Mouse (Mus musculus) C2C12 (cell line): Measurements from ENCODE around the gene Nav2. TPM values are rescaled to one million over a fixed set of nuclear protein-coding genes. Genes with fewer than 3 reads are reported as not detected.

Experiments used
- H3K27me3 ChIP-seq: one replicate; pipeline ENCODE4 v1.6.1; 2011; ENCODE audit not compliant: control insufficient read depth, insufficient read depth, insufficient read length
- H3K36me3 ChIP-seq: one replicate; pipeline ENCODE4 v1.6.1; 2011; ENCODE audit not compliant: control insufficient read depth, insufficient read depth
- H3K4me3 ChIP-seq: one replicate; pipeline ENCODE4 v1.5.1; 2011; ENCODE audit warnings: mild to moderate bottlenecking, control low read depth; ENCODE audit not compliant: poor library complexity, insufficient read depth, severe bottlenecking
- H3K79me2 ChIP-seq: one replicate; pipeline ENCODE4 v1.6.1; 2011; ENCODE audit not compliant: control insufficient read depth, insufficient read depth
- H3K79me3 ChIP-seq: one replicate; pipeline ENCODE4 v1.6.1; 2011; ENCODE audit warnings: low read depth, control low read depth
- H3ac ChIP-seq: one replicate; pipeline ENCODE3; 2011; ENCODE audit warnings: low read depth; ENCODE audit not compliant: control insufficient read depth, insufficient read length
- CEBPB ChIP-seq: IDR thresholded peaks from one replicate; pipeline ENCODE4 v1.6.1; 2011; ENCODE audit warnings: low read depth, mild to moderate bottlenecking, control low read depth, moderate library complexity
- CTCF ChIP-seq: IDR thresholded peaks from one replicate; pipeline ENCODE4 v1.5.1; 2011; ENCODE audit not compliant: control insufficient read depth, insufficient read depth, insufficient read length
- FOSL1 ChIP-seq: IDR thresholded peaks from one replicate; pipeline ENCODE4 v1.8.0; 2011; ENCODE audit warnings: mild to moderate bottlenecking, low read length; ENCODE audit not compliant: poor library complexity, insufficient read depth, severe bottlenecking
- MAX ChIP-seq: IDR thresholded peaks from one replicate; pipeline ENCODE4 v1.6.1; 2011; ENCODE audit warnings: mild to moderate bottlenecking, control low read depth
- MYOD1 ChIP-seq: IDR thresholded peaks from one replicate; pipeline ENCODE4 v1.6.1; 2011; ENCODE audit warnings: low read depth; ENCODE audit not compliant: control insufficient read depth, insufficient read length
- MYOG ChIP-seq: IDR thresholded peaks from one replicate; pipeline ENCODE4 v1.6.1; 2011; ENCODE audit not compliant: control insufficient read depth, insufficient read length; ENCODE audit errors: extremely low read depth
- USF1 ChIP-seq: IDR thresholded peaks from one replicate; pipeline ENCODE4 v1.6.1; 2011; ENCODE audit warnings: low read depth, mild to moderate bottlenecking, control low read depth, moderate library complexity
- polyA plus RNA-seq: library from polyadenylated mRNA; unstranded; fragments of >200 nt; fragmentation: generic; extraction: Trizol; gene quantifications from one replicate; pipeline ENCODE4 v1.2.1, GENCODE M21; 2012; ENCODE audit warnings: missing spikeins

Nav2 gene
- polyA plus RNA-seq, 1 experiment: 4.7 TPM

DNA sequence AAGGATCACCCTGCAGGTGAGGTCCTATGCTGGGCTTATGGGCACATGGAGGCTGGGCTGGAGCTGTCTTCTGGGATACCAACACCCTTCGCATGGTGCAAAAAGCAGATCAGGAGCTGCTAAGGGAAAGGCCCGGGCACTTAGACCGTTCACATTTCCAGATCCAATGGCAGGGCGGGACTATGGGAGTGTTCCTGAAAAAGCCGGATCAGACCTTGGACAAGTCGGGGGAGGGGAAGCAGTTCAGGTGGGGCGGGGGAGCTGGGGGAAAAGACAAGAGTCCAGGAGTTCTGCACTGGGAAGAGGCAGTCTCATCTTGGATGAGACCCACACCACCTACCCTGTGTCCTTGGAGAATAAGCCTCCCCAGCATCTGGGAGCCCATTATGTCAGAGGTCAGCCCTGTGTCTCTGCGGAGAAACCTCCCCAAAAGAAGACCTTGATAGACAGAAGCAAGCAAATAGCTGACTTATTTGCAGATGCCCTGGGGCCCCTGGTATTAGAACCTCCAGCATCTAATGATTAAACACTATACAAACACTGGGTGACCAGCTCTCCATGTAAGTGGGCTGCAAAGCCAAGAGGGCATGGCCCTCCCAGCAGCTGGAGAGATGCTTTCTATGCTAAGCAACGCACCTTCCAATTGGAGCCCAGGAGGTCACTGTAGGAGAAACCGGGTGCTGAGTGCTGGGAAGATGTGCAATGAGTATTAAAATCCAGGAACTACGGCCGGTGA lies 597.7 kb downstream of the Nav2 start:
- no peak overlapping the region for H3K4me3 ChIP-seq
- TF ChIP-seq FOSL1: no peak
- no peak for TF ChIP-seq MYOG
- no peak for TF ChIP-seq CEBPB
- no peak for TF ChIP-seq USF1
- no peak for TF ChIP-seq MYOD1
- no peak for TF ChIP-seq CTCF
- no peak for TF ChIP-seq MAX
- no peaks in the 10 kb centered on the region for H3K79me3 ChIP-seq
- H3K36me3 ChIP-seq: no peaks in the 10 kb centered on the region
- no peaks in the 10 kb centered on the region for H3K27me3 ChIP-seq
- H3K79me2 ChIP-seq: no peaks in the 10 kb centered on the region
- no peak overlapping the region for H3ac ChIP-seq

DNA sequence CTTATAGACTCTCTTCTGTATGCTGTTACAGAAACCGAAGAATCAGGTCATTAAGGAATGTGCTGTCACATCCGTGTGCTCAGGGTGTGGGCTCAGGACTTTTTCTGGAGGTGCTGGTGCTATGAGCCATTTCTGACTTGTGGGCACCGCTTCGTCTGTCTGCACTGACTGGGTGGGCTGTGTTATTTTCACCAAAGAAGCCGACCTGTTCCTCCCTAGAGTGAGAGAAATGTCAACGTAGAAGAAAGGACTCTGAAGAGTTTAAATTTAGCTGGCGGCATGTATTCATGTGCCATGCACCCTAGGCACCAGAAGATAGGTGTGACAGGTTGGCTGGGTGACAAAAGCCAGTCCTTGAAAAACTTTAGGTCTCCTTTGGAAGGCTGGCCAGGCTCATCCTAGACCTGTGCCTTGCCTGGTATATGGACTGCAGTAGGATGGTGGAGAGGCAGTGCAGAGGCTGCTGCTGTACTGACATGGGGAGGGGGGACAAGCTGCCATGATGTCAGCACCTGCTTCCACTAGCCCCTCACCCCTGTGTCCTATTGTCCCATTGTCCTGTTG lies 599.5 kb downstream of the Nav2 start:
- Histone ChIP-seq H3K27me3 (no peaks in the 10 kb centered on the region), H3ac (no peak overlapping the region), H3K79me2 (no peaks in the 10 kb centered on the region), H3K4me3 (no peak overlapping the region), H3K79me3 (no peaks in the 10 kb centered on the region), H3K36me3 (no peaks in the 10 kb centered on the region)
- TF ChIP-seq CEBPB (no peak), FOSL1 (no peak), MAX (no peak), MYOD1 (no peak), MYOG (no peak), CTCF (no peak), USF1 (no peak)

DNA sequence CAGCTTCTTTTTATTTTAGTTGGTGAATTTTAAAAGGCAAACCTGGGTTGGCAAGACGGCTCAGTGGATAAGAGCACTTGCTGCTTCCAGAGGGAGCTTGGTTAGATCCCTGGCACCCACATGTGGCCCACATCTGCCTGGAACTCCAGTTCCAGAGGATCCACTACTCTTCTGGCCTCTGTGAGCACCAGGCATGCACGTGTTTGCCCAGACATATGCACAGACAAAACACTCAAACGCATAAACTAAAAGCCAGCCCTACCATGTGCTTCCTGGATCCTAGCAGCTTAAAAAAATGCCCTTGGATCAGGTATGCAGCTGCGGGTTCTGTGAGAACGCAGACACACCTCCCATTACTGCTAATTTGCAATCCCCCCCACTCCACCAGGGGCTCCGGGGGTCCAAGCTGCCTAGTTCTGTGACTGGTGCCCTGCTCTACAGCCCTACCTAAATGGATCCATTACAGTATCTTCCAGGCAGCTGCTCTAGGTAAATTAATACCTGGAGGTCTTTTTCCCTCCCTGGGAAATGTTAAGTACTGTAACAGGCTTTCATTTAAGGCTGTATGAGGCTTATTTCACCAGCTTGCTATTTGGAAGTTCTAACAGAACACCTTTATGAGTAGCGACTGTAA lies 603.4 kb downstream of the Nav2 start:
- Histone ChIP-seq H3K4me3 (no peak overlapping the region), H3K79me3 (no peaks in the 10 kb centered on the region), H3K79me2 (no peaks in the 10 kb centered on the region), H3ac (no peak overlapping the region), H3K27me3 (no peaks in the 10 kb centered on the region), H3K36me3 (no peaks in the 10 kb centered on the region)
- TF ChIP-seq USF1 (no peak), MYOD1 (no peak), MAX (no peak), CTCF (no peak), FOSL1 (no peak), MYOG (no peak), CEBPB (no peak)

DNA sequence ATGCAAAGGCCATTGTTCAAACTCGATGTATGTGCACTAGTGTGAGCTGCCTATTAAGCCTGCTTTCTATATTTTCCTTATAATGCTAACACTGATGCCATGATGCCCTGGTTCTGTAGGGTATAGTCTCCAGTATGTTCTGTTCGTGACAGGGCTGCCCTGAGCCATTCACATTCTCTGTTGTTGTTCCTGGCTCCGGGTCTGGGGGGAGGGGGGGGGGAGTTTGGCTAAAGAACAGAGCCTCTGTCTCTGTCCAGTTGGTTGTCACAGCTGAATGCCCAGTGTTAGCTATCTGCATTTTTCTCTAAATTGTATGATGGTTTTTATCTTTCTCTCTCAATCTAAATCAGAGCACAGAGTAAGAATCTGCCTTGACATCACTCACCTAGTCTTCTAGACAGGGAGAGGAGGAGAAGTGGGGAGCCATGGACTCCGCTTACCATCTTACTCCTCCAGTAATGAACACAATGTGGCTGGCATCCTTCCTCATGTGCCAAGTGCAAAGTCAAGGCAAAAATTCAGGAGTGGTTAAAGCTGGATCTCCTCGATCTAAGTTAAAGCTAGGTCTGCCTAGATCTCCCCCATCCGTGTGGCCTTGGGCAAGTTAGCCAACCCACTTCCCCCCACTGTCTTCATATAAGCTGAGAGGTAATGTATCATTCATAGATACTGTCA lies 605.4 kb downstream of the Nav2 start:
- no peak overlapping the region for H3K4me3 ChIP-seq
- no peaks in the 10 kb centered on the region for H3K79me3 ChIP-seq
- TF ChIP-seq CEBPB (no peak), MYOG (no peak), USF1 (no peak), MAX (no peak), FOSL1 (no peak), CTCF (no peak), MYOD1 (no peak)
- no peaks in the 10 kb centered on the region for H3K36me3 ChIP-seq
- H3ac ChIP-seq: no peak overlapping the region
- no peaks in the 10 kb centered on the region for H3K27me3 ChIP-seq
- no peaks in the 10 kb centered on the region for H3K79me2 ChIP-seq

DNA sequence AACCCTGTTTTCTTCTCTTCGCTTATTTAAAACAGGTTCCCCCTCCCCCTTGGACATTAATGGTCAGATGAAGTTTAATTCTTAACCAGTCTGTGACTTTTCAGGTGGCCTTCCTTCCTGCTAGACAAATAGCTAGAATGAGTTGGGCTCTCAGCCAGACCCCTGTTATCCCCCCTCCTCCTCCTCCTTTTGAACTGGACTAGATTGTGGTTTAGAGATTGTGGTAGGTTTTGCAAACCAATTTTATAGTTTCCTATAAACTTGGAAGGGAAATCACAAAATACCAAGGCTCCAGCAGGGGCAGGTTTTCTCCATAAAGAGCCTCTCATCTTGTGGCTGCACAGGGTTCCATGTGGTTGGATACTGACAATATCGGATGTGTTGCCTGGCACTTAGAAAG lies 606.5 kb downstream of the Nav2 start:
- Histone ChIP-seq H3K79me2 (no peaks in the 10 kb centered on the region), H3K4me3 (no peak overlapping the region), H3K27me3 (no peaks in the 10 kb centered on the region), H3K36me3 (no peaks in the 10 kb centered on the region), H3ac (no peak overlapping the region), H3K79me3 (no peaks in the 10 kb centered on the region)
- TF ChIP-seq MYOG: no peak
- no peak for TF ChIP-seq FOSL1
- TF ChIP-seq MYOD1: no peak
- no peak for TF ChIP-seq MAX
